Mouse (Mus musculus): Measurements from ENCODE around the gene Gfi1.

The Gfi1 gene

DNA sequence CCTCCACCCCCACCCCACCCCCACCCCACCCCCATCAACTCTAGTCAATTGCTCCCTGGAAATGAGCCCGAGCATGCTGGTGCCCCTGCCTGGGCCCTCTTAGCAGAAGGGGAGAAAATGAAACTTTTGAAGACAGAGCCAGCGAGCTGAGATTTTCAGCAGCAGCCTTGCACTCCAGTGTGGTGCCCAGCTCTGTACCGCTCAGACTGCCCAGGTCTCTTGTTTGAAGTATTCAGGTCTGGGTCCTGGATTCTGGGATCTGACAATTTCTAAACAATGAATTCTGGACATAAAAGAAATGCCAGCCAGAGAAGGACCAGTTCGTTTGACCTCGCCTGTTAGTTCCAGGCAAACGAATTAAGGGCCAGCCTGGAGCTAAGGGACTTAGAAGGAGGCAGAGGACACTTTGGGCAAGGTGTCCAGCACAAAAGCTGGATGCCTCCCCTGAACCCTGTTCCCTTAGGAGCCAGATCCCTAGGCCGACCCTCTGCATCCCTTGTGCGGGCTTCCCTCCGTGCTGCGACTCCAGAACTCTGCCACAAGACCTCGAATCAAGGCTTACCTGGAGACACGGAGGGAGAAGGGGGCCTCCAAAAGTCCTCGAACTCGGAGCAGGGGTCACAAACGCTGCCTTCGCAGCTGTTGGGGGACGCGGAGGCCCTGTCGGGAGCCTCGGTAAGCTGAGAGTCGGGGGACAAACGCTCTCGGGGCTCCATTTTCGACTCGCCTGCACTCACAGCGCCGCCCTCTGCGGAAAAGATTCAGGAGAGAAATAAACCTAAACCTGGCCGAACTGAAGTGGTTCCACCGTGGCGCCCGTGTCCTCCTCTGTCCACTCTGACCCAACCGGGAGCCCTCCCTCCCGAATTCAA lies 2.9 kb downstream of the Gfi1 start:
- no peak for DNase-seq (ENCODE audit: low spot score in 2 of 2)

DNA sequence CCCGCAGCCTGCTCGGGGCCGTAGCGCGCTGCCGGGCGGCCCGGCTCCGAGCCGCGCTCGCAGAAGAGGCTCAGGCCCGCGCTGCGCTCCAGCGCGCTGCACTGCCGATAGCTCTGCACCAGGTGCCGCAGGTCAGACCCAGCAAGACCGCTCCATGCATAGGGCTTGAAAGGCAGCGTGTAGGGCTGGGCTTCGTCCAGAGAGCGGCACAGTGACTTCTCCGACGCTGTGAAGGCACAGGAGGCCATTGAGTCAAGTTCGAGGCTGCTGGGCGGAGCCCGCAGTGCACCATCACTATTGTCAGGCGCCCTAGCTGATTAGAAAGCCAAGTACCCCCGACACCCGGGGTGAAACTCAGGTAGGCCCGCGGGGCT lies 4.2 kb downstream of the Gfi1 start:
- DNase-seq (ENCODE audit: low spot score in 2 of 2), result no peak

DNA sequence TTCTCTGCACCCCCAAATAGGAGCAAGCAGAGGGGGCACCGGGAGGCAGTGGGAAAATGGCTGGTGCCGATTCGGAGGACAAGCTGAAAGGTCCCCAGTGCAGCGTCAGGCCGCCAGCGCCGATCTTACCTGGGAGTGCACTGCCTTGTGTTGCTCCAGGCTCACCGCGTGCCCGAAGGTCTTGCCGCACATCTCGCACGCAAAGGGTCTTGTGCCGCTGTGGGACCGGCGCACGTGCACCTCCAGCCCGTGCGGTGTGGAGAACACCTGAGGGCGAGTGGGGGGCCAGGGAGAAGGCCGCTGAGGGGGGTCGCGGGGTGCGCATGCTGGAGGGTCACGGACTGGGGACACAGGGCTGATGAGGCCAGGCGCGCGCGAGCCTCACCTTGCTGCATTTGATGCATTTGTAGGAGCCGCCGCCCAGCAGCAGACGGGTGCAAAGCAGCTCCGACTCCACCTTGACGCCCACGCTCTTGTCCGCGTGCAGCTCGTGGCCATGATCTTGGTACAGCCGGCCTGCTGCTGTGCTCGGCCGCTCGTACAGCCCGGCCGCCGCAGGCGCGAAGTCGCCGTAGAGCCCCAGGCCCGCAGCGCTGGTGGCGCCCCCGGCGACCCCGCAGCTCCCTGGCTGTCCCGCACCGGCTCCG lies 4.7 kb downstream of the Gfi1 start:
- no peak for DNase-seq (ENCODE audit: low spot score in 2 of 2)

DNA sequence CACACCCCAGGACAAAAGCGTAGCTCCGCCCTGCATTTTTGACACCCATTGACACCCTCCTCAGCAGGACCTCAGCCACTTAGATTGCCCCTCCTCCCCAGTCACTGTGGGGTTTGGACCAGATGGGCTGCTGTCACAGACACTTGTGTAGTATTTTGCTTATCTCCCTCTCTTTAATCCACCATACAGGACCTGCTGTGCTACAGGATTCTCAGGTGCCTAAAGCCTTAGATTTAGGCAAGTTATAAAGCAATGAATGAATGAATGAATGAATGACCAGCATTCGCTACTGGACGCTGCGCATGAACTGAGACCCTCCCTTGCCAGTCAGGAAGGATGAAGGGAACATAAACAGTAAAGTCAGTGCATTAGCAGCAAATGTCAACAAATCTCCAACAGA lies 5.3 kb downstream of the Gfi1 start:
- no peak for DNase-seq (ENCODE audit: low spot score in 2 of 2)

GRCm38 (mm10) chr5:107719786-107720185 lies 6.0 kb downstream of the Gfi1 start:
- no peak for DNase-seq (ENCODE audit: low spot score in 2 of 2)

GRCm38 (mm10) chr5:107719209-107719608 lies 6.6 kb downstream of the Gfi1 start:
- DNase-seq (ENCODE audit: low spot score in 2 of 2), result no peak

DNA sequence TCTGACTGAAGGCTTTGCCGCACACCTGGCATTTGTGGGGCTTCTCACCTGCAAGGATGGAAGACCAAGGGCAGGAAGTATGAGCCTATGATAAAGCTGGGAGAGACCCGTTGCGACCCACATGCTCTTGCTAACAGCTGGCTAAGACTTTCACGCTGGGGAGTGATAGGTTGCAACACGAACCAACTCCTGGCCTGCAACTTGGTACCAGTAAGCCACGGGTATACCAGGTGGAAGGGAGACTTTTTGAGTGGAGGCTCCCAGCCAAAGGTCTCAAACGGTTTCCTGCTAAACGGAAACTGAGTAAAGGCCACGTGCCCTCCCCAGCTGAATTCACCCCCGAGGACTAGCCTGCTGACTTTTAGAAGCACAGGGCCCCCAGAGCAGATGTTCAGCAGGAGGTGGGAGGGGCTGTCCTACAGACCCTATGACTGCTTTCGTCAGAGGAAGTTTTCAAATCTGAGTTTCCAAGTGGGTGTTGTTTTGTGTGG lies 7.9 kb downstream of the Gfi1 start:
- DNase-seq (ENCODE audit: low spot score in 2 of 2), result no peak

- DNase-seq (ENCODE audit: low spot score in 2 of 2), result no peak
These were observed 14.1 kb downstream of the Gfi1 start for GRCm38 (mm10) chr5:107711689-107712088.

DNA sequence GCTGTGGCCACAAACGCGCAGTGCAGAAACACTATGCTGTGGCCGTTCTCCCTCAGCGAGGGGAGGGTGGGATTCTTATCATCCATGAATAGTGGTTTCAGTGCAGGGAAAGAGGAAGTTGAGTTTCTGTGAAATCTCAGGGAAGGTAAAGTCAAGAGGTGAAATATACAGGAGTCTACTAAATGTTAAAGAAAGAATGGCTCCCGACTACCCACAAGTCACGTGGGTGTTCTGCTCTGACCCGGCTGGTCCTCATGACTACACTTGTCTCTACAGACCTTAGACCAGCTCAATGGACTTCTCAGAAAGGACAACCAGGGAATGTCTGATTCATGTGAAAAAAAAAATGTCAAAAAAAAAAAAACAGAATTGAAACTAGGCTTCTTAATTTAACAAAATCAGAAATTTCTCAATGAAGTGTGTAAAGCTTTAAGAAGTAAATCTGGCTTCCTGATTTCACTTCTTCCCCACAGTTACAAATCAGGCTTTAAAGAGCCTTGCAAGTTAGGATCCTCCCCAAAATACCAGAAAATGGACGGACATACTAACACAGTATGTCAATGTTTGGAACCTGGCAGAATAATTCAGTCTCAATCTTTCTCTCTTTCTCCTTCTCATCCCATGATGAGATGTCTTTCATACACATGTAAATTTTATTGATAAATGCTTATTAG lies 17.6 kb downstream of the Gfi1 start:
- no peak for DNase-seq (ENCODE audit: low spot score in 2 of 2)

GRCm38 (mm10) chr5:107706262-107706661 lies 19.6 kb downstream of the Gfi1 start:
- no peak for DNase-seq (ENCODE audit: low spot score in 2 of 2)

- no peak for DNase-seq (ENCODE audit: low spot score in 2 of 2)
These were observed 20.1 kb downstream of the Gfi1 start for GRCm38 (mm10) chr5:107705756-107706155.

GRCm38 (mm10) chr5:107703207-107703763 lies 22.6 kb downstream of the Gfi1 start:
- no peak for DNase-seq (ENCODE audit: low spot score in 2 of 2)

GRCm38 (mm10) chr5:107701658-107702057 lies 24.2 kb downstream of the Gfi1 start:
- DNase-seq (ENCODE audit: low spot score in 2 of 2), result no peak

- no peak for DNase-seq (ENCODE audit: low spot score in 2 of 2)
These were observed 25.0 kb downstream of the Gfi1 start for GRCm38 (mm10) chr5:107700873-107701272.

GRCm38 (mm10) chr5:107698888-107699287 lies 26.9 kb downstream of the Gfi1 start:
- DNase-seq (ENCODE audit: low spot score in 2 of 2), result no peak

DNA sequence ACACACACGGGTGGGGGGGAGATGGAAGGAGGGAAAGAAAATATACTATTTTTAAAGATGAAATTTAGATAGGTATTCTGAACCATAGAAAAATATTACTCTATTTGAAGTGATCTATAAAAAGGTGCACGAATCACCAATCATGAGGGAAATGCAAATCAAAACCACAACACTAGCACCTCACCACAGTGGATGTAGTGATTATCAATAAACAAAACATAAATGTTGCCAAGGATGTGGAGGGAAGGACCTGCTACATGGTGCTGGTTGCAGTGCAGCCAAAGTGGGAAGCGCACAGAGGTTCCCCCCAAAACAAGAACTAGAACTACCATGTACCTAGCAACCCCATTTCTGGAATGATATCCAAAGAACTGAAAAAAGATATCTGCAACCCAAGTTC lies 30.8 kb downstream of the Gfi1 start:
- DNase-seq (ENCODE audit: low spot score in 2 of 2), result no peak

DNA sequence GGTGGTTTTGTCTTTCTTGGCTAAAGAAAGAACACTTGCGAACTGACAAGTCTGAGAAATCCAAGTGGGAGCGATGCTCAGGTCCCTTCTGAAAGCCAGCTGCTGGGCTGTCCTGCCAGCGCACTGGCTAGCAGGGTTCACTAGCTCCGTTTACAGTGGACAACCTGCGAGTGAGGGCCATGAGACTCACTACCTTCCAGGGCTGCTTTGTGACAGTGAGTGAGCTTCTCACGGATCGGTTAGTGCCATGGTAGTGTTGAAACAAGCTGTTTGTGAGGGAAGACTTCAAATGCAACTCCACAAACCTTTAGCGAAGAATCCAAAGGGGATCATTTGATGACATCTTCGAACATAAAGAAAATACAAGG lies 37.4 kb downstream of the Gfi1 start:
- DNase-seq (ENCODE audit: low spot score in 2 of 2), result no peak

DNA sequence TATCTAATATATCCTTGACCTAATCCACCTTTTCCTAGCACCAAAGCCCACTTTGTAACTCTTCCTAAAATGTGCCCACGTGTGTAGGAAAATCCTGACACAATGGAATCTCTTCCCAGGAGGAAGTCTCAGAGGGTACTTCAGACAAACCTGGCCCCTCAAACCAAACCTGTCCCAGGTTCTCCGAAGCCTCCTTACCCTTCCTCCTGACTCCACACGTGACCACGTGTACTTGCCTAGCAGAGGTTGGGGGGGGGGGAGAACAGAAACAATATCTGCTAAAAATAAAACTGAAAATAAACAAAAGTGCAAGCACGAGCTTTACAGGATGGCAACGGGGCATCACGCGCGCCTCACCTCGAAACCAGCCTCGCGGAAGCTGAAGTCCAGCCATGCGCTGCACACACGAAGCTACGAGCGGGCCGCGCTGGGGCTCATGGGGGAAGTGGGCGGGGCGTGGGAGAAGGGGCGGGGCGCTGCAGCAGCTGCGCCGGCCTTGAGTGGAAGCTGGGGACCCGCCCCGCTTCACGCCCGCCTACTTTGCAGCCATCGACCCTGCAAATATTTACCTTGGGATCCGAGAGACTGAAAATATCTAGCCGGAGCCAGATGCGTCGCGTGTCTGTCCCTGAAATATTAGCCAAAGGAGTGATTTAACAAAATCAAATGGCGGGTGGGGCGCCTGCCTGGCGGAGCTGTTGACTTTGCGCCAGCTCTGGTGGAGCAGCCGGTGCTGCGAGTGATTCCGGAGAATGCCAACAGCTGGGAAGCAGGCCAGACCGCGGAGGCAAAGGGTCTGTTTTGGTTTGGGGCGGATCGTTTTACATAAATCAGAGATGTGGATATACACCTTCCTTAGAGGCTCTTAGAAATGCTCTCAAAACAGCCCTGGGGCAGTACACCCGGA lies 38.0 kb downstream of the Gfi1 start:
- DNase-seq (ENCODE audit: low spot score in 2 of 2), result peak; percentile 2 to 58

DNA sequence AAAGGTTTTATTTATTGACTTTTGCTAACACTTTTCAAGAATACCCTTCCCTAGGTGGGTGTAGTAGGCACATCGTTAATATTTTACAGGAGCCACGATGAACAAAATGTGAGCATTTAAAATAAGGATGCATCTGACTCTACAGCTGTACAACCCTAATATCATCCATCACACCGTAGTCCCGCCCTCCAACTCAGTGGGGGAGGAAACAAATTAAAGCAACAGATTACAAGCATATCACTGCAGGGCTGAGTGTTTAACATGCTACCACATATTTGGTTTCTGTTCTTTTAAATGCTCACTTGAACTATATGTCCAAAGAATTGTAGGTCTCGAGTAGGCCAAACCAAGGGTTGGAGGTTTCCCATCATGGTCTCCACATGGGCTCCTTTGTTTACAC lies 38.7 kb downstream of the Gfi1 start:
- no peak for DNase-seq (ENCODE audit: low spot score in 2 of 2)

DNA sequence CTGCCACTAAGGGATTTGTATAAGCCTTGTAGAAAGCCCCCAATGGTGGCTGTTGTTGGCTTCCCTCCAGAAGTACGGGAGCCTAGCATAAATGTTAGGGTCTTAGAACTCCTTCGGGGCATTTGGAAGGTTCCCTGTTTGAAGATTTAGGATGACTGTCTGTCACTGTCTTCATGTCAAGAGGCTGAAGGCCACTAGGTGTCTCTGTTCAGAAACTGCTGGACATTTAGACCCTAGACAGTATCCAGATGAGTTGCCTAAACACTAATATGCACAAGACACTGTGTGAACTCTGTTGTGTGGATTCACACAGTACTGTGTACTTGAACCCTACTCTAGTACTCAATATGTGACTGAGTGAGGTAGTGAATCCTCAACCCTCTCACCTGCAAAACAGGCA lies 41.5 kb downstream of the Gfi1 start:
- no peak for DNase-seq (ENCODE audit: low spot score in 2 of 2)

- no peak for DNase-seq (ENCODE audit: low spot score in 2 of 2)
These were observed 44.5 kb downstream of the Gfi1 start for GRCm38 (mm10) chr5:107681300-107681699.
